Mouse (Mus musculus) B cell, adult (primary cell): ENCODE results near the gene Vwde. TPM values are rescaled to one million over a fixed set of nuclear protein-coding genes. Genes with fewer than 3 reads are reported as not detected.

ENCODE experiments used
- total RNA-seq: library from RNA; stranded (reverse); gene quantifications from 4 replicates; pipeline ENCODE4 v1.2.4, GENCODE M21; 2023; ENCODE audit not compliant: inconsistent age

Gene Vwde
- not detected in 4 replicates for total RNA-seq

GRCm38 (mm10) chr6:13224596-13225227 is at the start of gene Vwde:
Vwde (minus strand) TSS chr6:13224965.

Other genes starting within 250 kb of the Vwde start
- gene Tmem106b, start 155.2 kb downstream of the Vwde start, total RNA-seq, result 41.0 to 46.4 TPM (median 43.8 TPM) in 4 replicates